Mouse (Mus musculus) small intestine, adult 2 months (tissue): ENCODE data around the gene Dpp6.

ENCODE experiments used
- CTCF ChIP-seq: fragments of 200-500 bp; IDR thresholded peaks from 2 replicates; pipeline ENCODE4 v1.5.1; 2012; ENCODE audit warnings: low read depth, mild to moderate bottlenecking, control low read depth, inconsistent platforms, low read length, moderate library complexity, mixed read lengths; ENCODE audit not compliant: insufficient replicate concordance, insufficient read length; ENCODE audit errors: extremely low read depth
- POLR2A ChIP-seq: fragments of 200-500 bp; IDR thresholded peaks from 2 replicates; pipeline ENCODE4 v1.6.1; 2012; ENCODE audit warnings: low read depth, mild to moderate bottlenecking, control low read depth, inconsistent platforms, low read length, moderate library complexity

DNA sequence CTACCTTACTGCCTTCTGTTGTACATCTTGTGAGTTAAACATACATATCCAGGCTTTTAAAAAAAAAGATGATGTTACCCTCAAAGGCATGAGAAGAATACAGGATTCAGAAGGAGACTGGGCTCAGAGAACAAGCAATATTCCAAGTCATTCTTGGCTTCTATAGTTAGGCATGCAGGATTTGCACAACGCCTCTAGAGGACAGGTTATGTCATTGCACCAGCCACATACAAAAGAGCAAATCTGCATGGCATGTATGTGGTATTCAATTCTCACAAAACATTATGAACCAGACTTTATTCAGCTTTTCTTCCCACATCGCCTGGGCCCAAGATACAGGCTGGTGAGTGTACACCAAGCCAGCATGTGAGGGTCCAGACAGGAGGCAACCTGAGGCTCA lies 907.5 kb downstream of the Dpp6 start:
- TF ChIP-seq CTCF (no peak), POLR2A (no peak)
